Comparison of ENCODE assay signal across 8 mouse cellular contexts in the genomic region with DNA sequence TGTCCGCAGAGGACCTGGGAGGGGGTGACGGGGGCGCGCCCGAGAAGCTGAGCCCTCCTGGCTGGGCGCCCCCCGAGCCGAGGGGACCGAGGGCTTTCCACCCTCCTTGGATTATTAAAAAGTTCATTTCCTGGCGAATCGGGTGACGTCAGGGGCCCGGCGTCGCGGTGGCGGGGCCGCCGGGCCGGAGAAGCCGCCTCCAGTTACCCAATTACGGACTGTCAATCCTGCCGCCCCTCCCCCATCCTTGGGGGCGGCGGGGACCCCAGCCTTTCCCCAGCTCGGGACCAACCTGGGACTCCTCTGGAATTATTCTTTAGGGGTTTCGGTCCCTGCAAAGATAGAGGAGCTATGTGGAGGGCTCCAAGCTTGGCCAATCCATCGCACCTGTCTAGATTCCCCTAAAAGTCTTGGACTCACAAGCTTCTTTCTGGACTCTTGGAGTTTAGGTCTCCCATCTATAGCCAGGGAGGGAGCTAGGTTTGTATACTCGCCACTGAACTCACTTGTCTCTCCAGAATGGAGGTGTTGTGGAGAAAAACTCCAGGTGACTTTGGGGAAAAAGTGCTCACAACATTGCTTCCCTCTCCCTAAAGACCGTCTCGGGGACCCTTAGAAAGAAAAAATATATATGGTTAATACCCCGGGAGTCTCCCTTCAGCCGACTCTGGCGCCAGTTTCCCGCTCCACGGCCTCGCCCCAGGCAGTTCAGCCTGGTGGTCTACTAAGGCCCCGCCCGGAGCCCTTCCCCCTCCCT. TPM values are rescaled to one million over a fixed set of nuclear protein-coding genes. Genes with fewer than 3 reads are reported as not detected.
A peak's percentile ranks its signal among the peaks of the same experiment; 100 is the strongest.
DNase-seq lines count a peak whose midpoint lies in the region; ATAC-seq and TF ChIP-seq lines count a peak whose summit lies in the region.

No protein-coding gene starts in this region.

- peak overlapping the region; percentile 62 for H3K4me2 ChIP-seq in forebrain, embryonic 13.5 days
- peak overlapping the region; percentile 50 for H3K4me2 ChIP-seq in hindbrain, postnatal 0 days (ENCODE audit: low read depth, low read length)
- H3K4me2 ChIP-seq in lung, embryonic 15.5 days = peak overlapping the region; percentile 79
- H3K4me2 ChIP-seq in stomach, embryonic 15.5 days = peak overlapping the region; percentile 88

- TF ChIP-seq CTCF in hindbrain, postnatal 0 days (IDR thresholded peaks at IDR 0.05; ENCODE audit: low read depth) = no peak

- peak overlapping the region; percentile 38 for H3K4me3 ChIP-seq in forebrain, embryonic 13.5 days
- H3K4me3 ChIP-seq in hindbrain, postnatal 0 days (ENCODE audit: low read length) = peak overlapping the region; percentile 31
- H3K4me3 ChIP-seq in lung, embryonic 15.5 days = peak overlapping the region; percentile 44
- H3K4me3 ChIP-seq in stomach, embryonic 15.5 days (replicated peaks) = peak overlapping the region; percentile 47

- WGBS in forebrain, embryonic 13.5 days = under 1% methylated on average over 35 of the region's 39 CpGs
- 2% methylated on average over 39 of the region's 39 CpGs for WGBS in hindbrain, postnatal 0 days
- 2% methylated on average over 39 of the region's 39 CpGs for WGBS in lung, embryonic 15.5 days
- 2% methylated on average over 38 of the region's 39 CpGs for WGBS in stomach, embryonic 15.5 days

- H3K9me3 ChIP-seq in forebrain, embryonic 13.5 days (replicated peaks) = no peaks in the 10 kb centered on the region
- H3K9me3 ChIP-seq in hindbrain, postnatal 0 days (ENCODE audit: low read length) = no peaks in the 10 kb centered on the region
- no peaks in the 10 kb centered on the region for H3K9me3 ChIP-seq in lung, embryonic 15.5 days
- H3K9me3 ChIP-seq in stomach, embryonic 15.5 days = no peaks in the 10 kb centered on the region

- H3K9ac ChIP-seq in forebrain, embryonic 13.5 days = no peak overlapping the region
- H3K9ac ChIP-seq in hindbrain, postnatal 0 days (replicated peaks; ENCODE audit: low read length) = no peak overlapping the region
- peak overlapping the region; percentile 36 for H3K9ac ChIP-seq in lung, embryonic 15.5 days
- H3K9ac ChIP-seq in stomach, embryonic 15.5 days = no peak overlapping the region

- H3K27ac ChIP-seq in forebrain, embryonic 13.5 days = no peak overlapping the region
- no peak overlapping the region for H3K27ac ChIP-seq in hindbrain, postnatal 0 days
- no peak overlapping the region for H3K27ac ChIP-seq in lung, embryonic 15.5 days
- no peak overlapping the region for H3K27ac ChIP-seq in stomach, embryonic 15.5 days

- peak; percentile 44 for DNase-seq in adrenal gland, postnatal 14 days
- no peak for DNase-seq in adrenal gland, postnatal 4 days (ENCODE audit: low spot score in 2 of 2)
- no peak for DNase-seq in hindbrain, postnatal 0 days (ENCODE audit: low spot score)
- DNase-seq in left cerebral cortex, adult 8-10 months (ENCODE audit: low spot score in 2 of 2) = no peak

- peaks cover 100% of the 10 kb centered on the region for H3K27me3 ChIP-seq in forebrain, embryonic 13.5 days
- peaks cover 91% of the 10 kb centered on the region for H3K27me3 ChIP-seq in hindbrain, postnatal 0 days (ENCODE audit: insufficient read depth, low read length)
- H3K27me3 ChIP-seq in lung, embryonic 15.5 days = peaks cover 100% of the 10 kb centered on the region
- H3K27me3 ChIP-seq in stomach, embryonic 15.5 days (replicated peaks) = peaks cover 98% of the 10 kb centered on the region

- peaks cover 47% of the 10 kb centered on the region for H3K4me1 ChIP-seq in forebrain, embryonic 13.5 days
- peaks cover 7% of the 10 kb centered on the region; the same call in 1 of the 2 replicates for H3K4me1 ChIP-seq in hindbrain, postnatal 0 days (ENCODE audit: insufficient read depth, low read length)
- H3K4me1 ChIP-seq in lung, embryonic 15.5 days = peaks cover 48% of the 10 kb centered on the region
- H3K4me1 ChIP-seq in stomach, embryonic 15.5 days = peaks cover 44% of the 10 kb centered on the region

- no peak for ATAC-seq in forebrain, embryonic 13.5 days
- no peak for ATAC-seq in hindbrain, postnatal 0 days
- no peak for ATAC-seq in lung, embryonic 15.5 days (ENCODE audit: borderline replicate concordance, extremely low read depth, low FRiP score, low TSS enrichment)
- no peak for ATAC-seq in stomach, embryonic 15.5 days (ENCODE audit: insufficient read depth, low FRiP score, low read depth)
- no peak for ATAC-seq in inflammation-experienced regulatory T-cells, adult 6 months

- no peaks in the 10 kb centered on the region for H3K36me3 ChIP-seq in forebrain, embryonic 13.5 days (ENCODE audit: poor library complexity, severe bottlenecking)
- H3K36me3 ChIP-seq in hindbrain, postnatal 0 days (ENCODE audit: insufficient read depth, low read length) = no peaks in the 10 kb centered on the region
- no peaks in the 10 kb centered on the region for H3K36me3 ChIP-seq in lung, embryonic 15.5 days
- H3K36me3 ChIP-seq in stomach, embryonic 15.5 days = no peaks in the 10 kb centered on the region

RNA-seq across cellular contexts. Expression of a gene that starts 3.8 kb away (rescaled TPM):
- 26.3 and 36.4 TPM in 2 replicates for total RNA-seq in adrenal gland, postnatal 14 days (2021)
- 10 to 100 TPM; 55.5 to 62.7 TPM for total RNA-seq in adrenal gland, postnatal 4 days (2021)
- 2.3 and 3.2 TPM in 2 replicates for polyA plus RNA-seq in forebrain, embryonic 13.5 days (2015; fragmentation: Nextera tagmentation; extraction: Ambion mirVana)
- total RNA-seq in hindbrain, postnatal 0 days (2014; rRNA removed) = 6.1 and 7.5 TPM in 2 replicates
- 17.9 and 19.7 TPM in 2 replicates for polyA plus RNA-seq in hindbrain, postnatal 0 days (2015; fragmentation: Nextera tagmentation; extraction: Ambion mirVana)
- 17.5 and 17.9 TPM in 2 replicates for polyA plus RNA-seq in lung, embryonic 15.5 days (2015; fragmentation: Nextera tagmentation; extraction: Ambion mirVana)
- polyA plus RNA-seq in stomach, embryonic 15.5 days (2015; fragmentation: Nextera tagmentation; extraction: Ambion mirVana) = 7.0 and 12.0 TPM in 2 replicates
- total RNA-seq in left cerebral cortex, adult 8-10 months (2022) = 1 to 10 TPM; 4.4 to 6.8 (median 6.2) TPM
- polyA plus RNA-seq in inflammation-experienced regulatory T-cells, adult 6 months (2017; shearing (Covaris generic)) = not detected

RNA-seq across cellular contexts. Expression of a gene that starts 24.6 kb away (rescaled TPM):
- total RNA-seq in adrenal gland, postnatal 14 days (2021) = not detected in 2 replicates
- not detected for total RNA-seq in adrenal gland, postnatal 4 days (2021)
- not detected in 2 replicates for polyA plus RNA-seq in forebrain, embryonic 13.5 days (2015; fragmentation: Nextera tagmentation; extraction: Ambion mirVana)
- total RNA-seq in hindbrain, postnatal 0 days (2014; rRNA removed) = not detected in 2 replicates
- polyA plus RNA-seq in hindbrain, postnatal 0 days (2015; fragmentation: Nextera tagmentation; extraction: Ambion mirVana) = not detected in 2 replicates
- polyA plus RNA-seq in lung, embryonic 15.5 days (2015; fragmentation: Nextera tagmentation; extraction: Ambion mirVana) = not detected in 2 replicates
- polyA plus RNA-seq in stomach, embryonic 15.5 days (2015; fragmentation: Nextera tagmentation; extraction: Ambion mirVana) = not detected in 2 replicates
- not detected for total RNA-seq in left cerebral cortex, adult 8-10 months (2022)
- polyA plus RNA-seq in inflammation-experienced regulatory T-cells, adult 6 months (2017; shearing (Covaris generic)) = not detected
